Mouse (Mus musculus): Measurements from ENCODE around the gene Slc48a1.

Slc48a1 gene

GRCm38 (mm10) chr15:97824042-97824441 is 45.7 kb downstream of the Slc48a1 start:
- CTCF ChIA-PET: interaction anchor here (1.1 to 1.3 kb wide), 2 partner anchors 22 to 26 kb away, joined by 3 read pairs; no protein-coding TSS in a partner anchor

GRCm38 (mm10) chr15:97825071-97825940 is 47.0 kb downstream of the Slc48a1 start:
- CTCF ChIA-PET: interaction anchor here (0.5 to 2.2 kb wide), 8 partner anchors 9 to 1975 kb away, joined by 3 to 11 read pairs (median 4); no protein-coding TSS in a partner anchor

GRCm38 (mm10) chr15:97825941-97826587 is 47.7 kb downstream of the Slc48a1 start:
- CTCF ChIA-PET: interaction anchor here (0.5 to 2.2 kb wide), 6 partner anchors 8 to 1589 kb away, joined by 3 to 11 read pairs (median 6); no protein-coding TSS in a partner anchor

- CTCF ChIA-PET: interaction anchor here (0.6 to 2.2 kb wide), 4 partner anchors 7 to 369 kb away, joined by 3 to 11 read pairs (median 6); no protein-coding TSS in a partner anchor
Observed at GRCm38 (mm10) chr15:97826588-97827261, 48.4 kb downstream of the Slc48a1 start.

GRCm38 (mm10) chr15:97827401-97827800 is 49.1 kb downstream of the Slc48a1 start:
- CTCF ChIA-PET: no interaction called here

- CTCF ChIA-PET: interaction anchor here (1.3 to 1.8 kb wide), 2 partner anchors 12 to 22 kb away, joined by 3 to 5 read pairs; no protein-coding TSS in a partner anchor
Observed at GRCm38 (mm10) chr15:97828221-97828842, 50.0 kb downstream of the Slc48a1 start.

- CTCF ChIA-PET: interaction anchor here (0.7 to 1.8 kb wide), 3 partner anchors 11 to 335 kb away, joined by 3 to 5 read pairs (median 3); no protein-coding TSS in a partner anchor
Observed at GRCm38 (mm10) chr15:97828901-97829338, 50.6 kb downstream of the Slc48a1 start.

- CTCF ChIA-PET: interaction anchor here (0.7 to 1.8 kb wide), 4 partner anchors 11 to 335 kb away, joined by 3 to 5 read pairs (median 3); no protein-coding TSS in a partner anchor
Observed at GRCm38 (mm10) chr15:97829432-97829831, 51.1 kb downstream of the Slc48a1 start.

- CTCF ChIA-PET: interaction anchor here (1.1 to 1.8 kb wide), 2 partner anchors 10 to 20 kb away, joined by 3 to 5 read pairs; no protein-coding TSS in a partner anchor
Observed at GRCm38 (mm10) chr15:97830253-97830787, 52.0 kb downstream of the Slc48a1 start.

GRCm38 (mm10) chr15:97830788-97831241 is 52.5 kb downstream of the Slc48a1 start:
- CTCF ChIA-PET: interaction anchor here (0.5 to 1.1 kb wide), 2 partner anchors 9 to 15 kb away, joined by 3 to 4 read pairs; no protein-coding TSS in a partner anchor

- CTCF ChIA-PET: interaction anchor here (0.5 kb wide), 1 partner anchor 14 kb away, joined by 4 read pairs; no protein-coding TSS in a partner anchor
Observed at GRCm38 (mm10) chr15:97831242-97831986, 53.1 kb downstream of the Slc48a1 start.

GRCm38 (mm10) chr15:97831987-97832640 is 53.8 kb downstream of the Slc48a1 start:
- CTCF ChIA-PET: no interaction called here

GRCm38 (mm10) chr15:97832764-97833479 is 54.6 kb downstream of the Slc48a1 start:
- CTCF ChIA-PET: interaction anchor here (0.5 to 0.6 kb wide), 2 partner anchors 363 to 848 kb away, joined by 3 to 8 read pairs; no protein-coding TSS in a partner anchor

GRCm38 (mm10) chr15:97836153-97836893 is 58.0 kb downstream of the Slc48a1 start:
- CTCF ChIA-PET: interaction anchor here (0.6 kb wide), 1 partner anchor 18 kb away, joined by 6 read pairs; no protein-coding TSS in a partner anchor

GRCm38 (mm10) chr15:97836894-97837247 is 58.6 kb downstream of the Slc48a1 start:
- CTCF ChIA-PET: interaction anchor here (0.6 to 0.8 kb wide), 2 partner anchors 12 to 18 kb away, joined by 4 to 6 read pairs; no protein-coding TSS in a partner anchor

GRCm38 (mm10) chr15:97837491-97838061 is 59.3 kb downstream of the Slc48a1 start:
- CTCF ChIA-PET: interaction anchor here (0.8 kb wide), 1 partner anchor 11 kb away, joined by 4 read pairs; no protein-coding TSS in a partner anchor

GRCm38 (mm10) chr15:97838395-97838794 is 60.1 kb downstream of the Slc48a1 start:
- CTCF ChIA-PET: no interaction called here

Measured in spleen, embryonic (tissue).